In genomic region chr10:99171961-99172497, GRCm38 (mm10) we compare ENCODE assay signal across 8 mouse cellular contexts. TPM values are rescaled to one million over a fixed set of nuclear protein-coding genes. Genes with fewer than 3 reads are reported as not detected.
DNase-seq lines count a peak whose midpoint lies in the region; ATAC-seq and TF ChIP-seq lines count a peak whose summit lies in the region.

No protein-coding gene starts in this region.

- no peak overlapping the region for H3K4me3 ChIP-seq in liver, embryonic 12.5 days
- H3K4me3 ChIP-seq in midbrain, postnatal 0 days (ENCODE audit: low read depth, low read length), result no peak overlapping the region

- peak overlapping the region; percentile 58 for H3K27ac ChIP-seq in liver, embryonic 12.5 days
- H3K27ac ChIP-seq in midbrain, postnatal 0 days (ENCODE audit: low read depth, low read length), result peak overlapping the region; percentile 26; the same call in 1 of the 2 replicates

- H3K4me1 ChIP-seq in liver, embryonic 12.5 days, result peaks cover 17% of the 10 kb centered on the region
- no peaks in the 10 kb centered on the region for H3K4me1 ChIP-seq in midbrain, postnatal 0 days (ENCODE audit: insufficient read depth, low read length)

- DNase-seq in layer of hippocampus, adult 11-12 months (ENCODE audit: low spot score), result peak; percentile 44
- DNase-seq in layer of hippocampus, postnatal 25 days (ENCODE audit: extremely low spot score in 1 of 2, low spot score in 1 of 2), result no peak
- peak; percentile 80 for DNase-seq in embryo, embryonic 10 days (ENCODE audit: low spot score)
- peak; percentile 44 for DNase-seq in midbrain, postnatal 0 days (ENCODE audit: low spot score)
- peak; percentile 62 for DNase-seq in thymus, postnatal 4 days

- peak; percentile 60 for ATAC-seq in granulocyte monocyte progenitor cell, adult 5-6 weeks (replicated peaks; ENCODE audit: poor library complexity, severe bottlenecking)
- peak; percentile 74 for ATAC-seq in inflammation-experienced regulatory T-cells, adult 6 months
- peak; percentile 51 for ATAC-seq in liver, embryonic 12.5 days
- peak; percentile 52 for ATAC-seq in midbrain, postnatal 0 days (ENCODE audit: low FRiP score)

- no peak for TF ChIP-seq CTCF in midbrain, postnatal 0 days (IDR thresholded peaks at IDR 0.05)

- H3K36me3 ChIP-seq in liver, embryonic 12.5 days, result no peaks in the 10 kb centered on the region
- H3K36me3 ChIP-seq in midbrain, postnatal 0 days (ENCODE audit: insufficient read depth, low read length), result no peaks in the 10 kb centered on the region

- no peaks in the 10 kb centered on the region for H3K27me3 ChIP-seq in liver, embryonic 12.5 days (replicated peaks)
- no peaks in the 10 kb centered on the region for H3K27me3 ChIP-seq in midbrain, postnatal 0 days (ENCODE audit: insufficient read depth, low read length)

- no peaks in the 10 kb centered on the region for H3K9me3 ChIP-seq in liver, embryonic 12.5 days (replicated peaks)
- no peaks in the 10 kb centered on the region for H3K9me3 ChIP-seq in midbrain, postnatal 0 days (ENCODE audit: low read length)

- WGBS in liver, embryonic 12.5 days (ENCODE audit: insufficient replicate concordance), result 29% methylated on average over 12 of the region's 12 CpGs
- 30% methylated on average over 12 of the region's 12 CpGs for WGBS in midbrain, postnatal 0 days

- no peak overlapping the region for H3K4me2 ChIP-seq in liver, embryonic 12.5 days
- no peak overlapping the region for H3K4me2 ChIP-seq in midbrain, postnatal 0 days (ENCODE audit: low read depth, low read length, poor library complexity, severe bottlenecking)

- no peak overlapping the region for H3K9ac ChIP-seq in liver, embryonic 12.5 days
- H3K9ac ChIP-seq in midbrain, postnatal 0 days (replicated peaks; ENCODE audit: low read length, poor library complexity, severe bottlenecking), result 0 out of 2 replicates have a peak overlapping the region, but pooled peaks have one; percentile 9

RNA-seq across cellular contexts. Expression of gene Phxr2, which starts 45.9 kb away (rescaled TPM):
- total RNA-seq in layer of hippocampus, postnatal 25 days (2021), result not detected
- 0.49 TPM in 1 of 2 replicates, not detected in the other for total RNA-seq in granulocyte monocyte progenitor cell, adult 5-6 weeks (2014; fragmentation: Nextera tagmentation)
- total RNA-seq in granulocyte monocyte progenitor cell, adult 5-6 weeks (2017), result not detected in 2 replicates
- not detected for polyA plus RNA-seq in inflammation-experienced regulatory T-cells, adult 6 months (2017; shearing (Covaris generic))
- not detected in 2 replicates for polyA plus RNA-seq in liver, embryonic 12.5 days (2016; fragmentation: Nextera tagmentation; extraction: Ambion mirVana)
- not detected in 2 replicates for total RNA-seq in midbrain, postnatal 0 days (2014; rRNA removed)
- not detected in 2 replicates for polyA plus RNA-seq in midbrain, postnatal 0 days (2015; fragmentation: Nextera tagmentation; extraction: Ambion mirVana)

Comparison
In these comparisons a context has a peak if more than half of its experiments do, and no peak if none do; other contexts are left out.
1. DNase-seq: peak in layer of hippocampus, adult 11-12 months (single experiment), embryo, embryonic 10 days (single experiment), midbrain, postnatal 0 days (single experiment) and thymus, postnatal 4 days (single experiment); none in layer of hippocampus, postnatal 25 days (0 of 2).
2. Peak in every context shown above with its lines, with median percentiles within 50 percentile points of each other: ATAC-seq.